13 mouse cellular contexts compared by ENCODE assay signal in the genomic region with DNA sequence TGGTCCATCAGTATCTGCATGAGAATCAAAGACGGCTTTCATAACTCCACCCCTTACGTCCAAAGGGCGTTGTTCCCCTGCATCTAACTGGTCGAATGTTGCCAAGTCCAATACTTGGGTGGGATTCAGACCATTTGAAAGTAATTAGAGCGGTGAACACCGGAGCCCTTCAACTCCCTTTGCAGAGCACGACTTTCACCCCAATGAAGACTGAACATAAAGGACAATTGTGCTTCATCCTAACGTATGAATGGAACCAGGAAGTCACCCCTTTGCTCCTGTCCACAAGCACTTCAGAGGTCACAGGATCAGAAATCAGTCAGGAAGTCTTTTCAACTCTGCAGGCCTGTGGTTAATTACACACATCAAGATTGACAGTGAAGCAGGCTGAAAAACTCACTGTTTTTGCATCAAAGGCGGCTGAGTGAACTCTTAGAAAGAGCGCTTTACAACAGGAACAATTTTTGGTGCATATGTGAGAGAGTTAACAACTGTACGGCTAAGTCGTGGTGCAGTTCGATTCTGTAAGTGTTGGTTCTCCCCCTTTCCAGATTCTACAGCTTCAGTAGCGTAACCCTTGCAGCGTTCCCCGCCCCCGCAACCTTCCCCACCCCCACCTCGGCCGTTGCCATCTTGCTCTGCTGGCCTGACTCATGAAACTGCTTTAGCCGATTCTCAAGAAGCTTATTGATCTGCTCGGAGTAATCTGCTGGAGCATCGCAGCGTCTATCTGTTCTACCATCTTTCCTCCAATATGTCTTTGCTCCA.
DNase-seq lines count a peak whose midpoint lies in the region; ATAC-seq and TF ChIP-seq lines count a peak whose summit lies in the region.
"Had no signal": no experiment of that assay in that cellular context is flagged by ENCODE, and none has a peak within 500 bp of the region (broad histone marks: within the 10 kb centered on the region; RNA-seq: fewer than 3 reads in every experiment).

No protein-coding gene starts in this region.

- WGBS in forebrain, embryonic 16.5 days: 45% methylated on average over 23 of the region's 23 CpGs
- 35% methylated on average over 23 of the region's 23 CpGs for WGBS in limb, embryonic 15.5 days

- peak; percentile 43 for DNase-seq in brain, embryonic 14.5 days (ENCODE audit: low read depth)
- DNase-seq in urinary bladder, postnatal 36 days (ENCODE audit: low spot score in 2 of 2): no peak
- no peak for DNase-seq in lung, postnatal 14 days
- DNase-seq in natural killer cell, adult 2 months (ENCODE audit: low spot score in 2 of 2): no peak
- DNase-seq in ovary, postnatal 14 days (ENCODE audit: low spot score): no peak
- DNase-seq: adrenal gland, adult 2 months; gastrocnemius, postnatal 36 days; right cerebral cortex, adult 18-20 months had no signal

- no peak for TF ChIP-seq CTCF in E14TG2a.4 (conservative IDR thresholded peaks at IDR 0.05; ENCODE audit: low read length)
- TF ChIP-seq CTCF in brain, embryonic 14.5 days (IDR thresholded peaks at IDR 0.05; ENCODE audit: borderline replicate concordance, extremely low read depth, insufficient read depth, insufficient read length): no peak

- H3K9me3 ChIP-seq in E14TG2a.4 (ENCODE audit: low read length): no peaks in the 10 kb centered on the region
- no peaks in the 10 kb centered on the region for H3K9me3 ChIP-seq in forebrain, embryonic 16.5 days (ENCODE audit: control insufficient read depth, low read length)
- H3K9me3 ChIP-seq in limb, embryonic 15.5 days: no peaks in the 10 kb centered on the region

- no peak overlapping the region for H3K27ac ChIP-seq in forebrain, embryonic 16.5 days (ENCODE audit: low read length)
- no peak overlapping the region for H3K27ac ChIP-seq in limb, embryonic 15.5 days
- H3K27ac ChIP-seq: macrophage had no signal

- peaks cover 25% of the 10 kb centered on the region for H3K4me1 ChIP-seq in E14TG2a.4 (replicated peaks; ENCODE audit: low read depth, low read length)
- peaks cover 6% of the 10 kb centered on the region for H3K4me1 ChIP-seq in forebrain, embryonic 16.5 days (replicated peaks; ENCODE audit: control insufficient read depth, insufficient read depth, low read length)
- H3K4me1 ChIP-seq in limb, embryonic 15.5 days: no peaks in the 10 kb centered on the region

- H3K27me3 ChIP-seq in E14TG2a.4 (ENCODE audit: insufficient read depth, low read length): no peaks in the 10 kb centered on the region
- H3K27me3 ChIP-seq in forebrain, embryonic 16.5 days (replicated peaks; ENCODE audit: control insufficient read depth, insufficient read depth, low read length): no peaks in the 10 kb centered on the region
- no peaks in the 10 kb centered on the region for H3K27me3 ChIP-seq in limb, embryonic 15.5 days

- no peak for TF ChIP-seq POLR2A in brain, embryonic 14.5 days (IDR thresholded peaks at IDR 0.05; ENCODE audit: borderline replicate concordance, extremely low read depth, insufficient read depth, insufficient read length, poor library complexity, severe bottlenecking)

- peak; percentile 23; the same call in 1 of the 2 replicates for ATAC-seq in forebrain, embryonic 16.5 days
- ATAC-seq in limb, embryonic 15.5 days (ENCODE audit: insufficient number of reproducible peaks, low FRiP score, low TSS enrichment, low read depth): no peak
- ATAC-seq: intestine, postnatal 0 days had no signal

- H3K4me3 ChIP-seq in E14TG2a.4 (replicated peaks; ENCODE audit: low read length): peak overlapping the region; percentile 41
- no peak overlapping the region for H3K4me3 ChIP-seq in forebrain, embryonic 16.5 days (replicated peaks; ENCODE audit: low read length)
- H3K4me3 ChIP-seq in limb, embryonic 15.5 days: peak overlapping the region; percentile 5; the same call in 1 of the 2 replicates

- H3K9ac ChIP-seq in forebrain, embryonic 16.5 days (replicated peaks; ENCODE audit: low read depth, low read length): no peak overlapping the region
- no peak overlapping the region for H3K9ac ChIP-seq in limb, embryonic 15.5 days

- H3K36me3 ChIP-seq in E14TG2a.4 (ENCODE audit: insufficient read depth, low read length): no peaks in the 10 kb centered on the region
- no peaks in the 10 kb centered on the region for H3K36me3 ChIP-seq in forebrain, embryonic 16.5 days (ENCODE audit: control insufficient read depth, insufficient read depth)
- no peaks in the 10 kb centered on the region for H3K36me3 ChIP-seq in limb, embryonic 15.5 days

- peak overlapping the region; percentile 6; the same call in 1 of the 2 replicates for H3K4me2 ChIP-seq in forebrain, embryonic 16.5 days (ENCODE audit: low read length)
- H3K4me2 ChIP-seq in limb, embryonic 15.5 days: peak overlapping the region; percentile 24
